Mouse (Mus musculus): ENCODE results near the gene Syne2. TPM values are rescaled to one million over a fixed set of nuclear protein-coding genes. Genes with fewer than 3 reads are reported as not detected.

Syne2 gene
- total and polyA plus RNA-seq, 3 experiments = 21.7 to 33.6 (median 33.1) TPM

DNA sequence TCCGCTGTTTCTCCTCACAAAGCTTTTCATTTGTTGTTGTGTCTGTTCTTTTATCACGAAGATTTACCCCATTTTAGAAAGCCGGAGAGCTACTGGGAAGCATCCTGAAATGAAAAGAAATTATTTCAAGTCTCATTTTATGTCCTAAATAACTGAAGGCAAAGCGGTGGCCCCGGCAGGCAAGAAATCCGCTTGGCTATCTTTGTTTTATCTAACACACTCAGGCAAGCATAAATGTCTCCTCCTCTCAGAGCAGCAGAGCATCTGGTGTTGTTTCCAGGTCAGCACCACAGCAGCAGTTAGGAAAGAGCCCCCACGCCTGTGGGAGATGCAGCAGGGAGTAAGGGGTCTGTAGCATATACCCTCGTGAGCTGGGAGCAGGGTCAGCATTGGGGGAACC, 230.7 kb downstream of the Syne2 start:
- Histone ChIP-seq H3K36me3 (ENCODE audit: control insufficient read depth, insufficient read depth, low read length) (peaks cover 3% of the 10 kb centered on the region; the same call in 1 of the 2 replicates), H3K4me1 (ENCODE audit: control insufficient read depth, insufficient read depth, low read length) (no peaks in the 10 kb centered on the region), H3K9ac (ENCODE audit: low read depth, low read length) (no peak overlapping the region), H3K27me3 (ENCODE audit: control insufficient read depth, insufficient read depth, low read length) (no peaks in the 10 kb centered on the region), H3K79me2 (replicated peaks; ENCODE audit: control insufficient read depth, insufficient read depth, low read length) (no peaks in the 10 kb centered on the region), H3K27ac (no peak overlapping the region), H3K4me3 (no peak overlapping the region)
- TF ChIP-seq CTCF (IDR thresholded peaks at IDR 0.05) = no peak
- TF ChIP-seq POLR2A (IDR thresholded peaks at IDR 0.05; ENCODE audit: insufficient read depth, low read depth, low read length) = no peak
- TF ChIP-seq EP300 (IDR thresholded peaks at IDR 0.05; ENCODE audit: insufficient read depth, low read depth, low read length) = no peak
- DNase-seq = no peak
- intact Hi-C loops (cut with DNase I) = no loop called here
- 92% methylated on average over 8 of the region's 8 CpGs for WGBS

DNA sequence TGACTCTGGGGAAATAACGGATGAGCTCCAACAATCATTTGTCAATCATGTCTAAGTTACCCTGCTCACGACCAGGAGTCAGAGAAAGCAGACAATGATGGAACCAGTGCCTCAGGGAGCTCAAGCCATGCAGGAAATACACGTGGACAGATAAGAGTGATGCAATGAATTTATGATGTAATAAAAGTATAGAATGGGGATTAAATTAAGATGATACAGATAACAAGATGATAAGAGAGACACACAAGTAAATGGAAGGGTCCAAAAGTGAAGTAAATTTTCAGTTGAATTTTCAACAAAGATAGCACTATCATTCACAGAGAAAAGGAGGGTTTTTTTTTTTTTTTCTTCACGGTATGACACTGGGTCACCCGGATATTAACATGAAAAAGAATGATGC, 231.4 kb downstream of the Syne2 start:
- Histone ChIP-seq H3K9ac (ENCODE audit: low read depth, low read length) (no peak overlapping the region), H3K79me2 (replicated peaks; ENCODE audit: control insufficient read depth, insufficient read depth, low read length) (no peaks in the 10 kb centered on the region), H3K27ac (no peak overlapping the region), H3K4me1 (ENCODE audit: control insufficient read depth, insufficient read depth, low read length) (no peaks in the 10 kb centered on the region), H3K36me3 (ENCODE audit: control insufficient read depth, insufficient read depth, low read length) (peaks cover 3% of the 10 kb centered on the region; the same call in 1 of the 2 replicates), H3K4me3 (no peak overlapping the region), H3K27me3 (ENCODE audit: control insufficient read depth, insufficient read depth, low read length) (no peaks in the 10 kb centered on the region)
- TF ChIP-seq CTCF (IDR thresholded peaks at IDR 0.05) (no peak), EP300 (IDR thresholded peaks at IDR 0.05; ENCODE audit: insufficient read depth, low read depth, low read length) (no peak), POLR2A (IDR thresholded peaks at IDR 0.05; ENCODE audit: insufficient read depth, low read depth, low read length) (no peak)
- WGBS = 75% methylated on average over 5 of the region's 5 CpGs
- no peak for DNase-seq
- intact Hi-C loops (cut with DNase I) = no loop called here

DNA sequence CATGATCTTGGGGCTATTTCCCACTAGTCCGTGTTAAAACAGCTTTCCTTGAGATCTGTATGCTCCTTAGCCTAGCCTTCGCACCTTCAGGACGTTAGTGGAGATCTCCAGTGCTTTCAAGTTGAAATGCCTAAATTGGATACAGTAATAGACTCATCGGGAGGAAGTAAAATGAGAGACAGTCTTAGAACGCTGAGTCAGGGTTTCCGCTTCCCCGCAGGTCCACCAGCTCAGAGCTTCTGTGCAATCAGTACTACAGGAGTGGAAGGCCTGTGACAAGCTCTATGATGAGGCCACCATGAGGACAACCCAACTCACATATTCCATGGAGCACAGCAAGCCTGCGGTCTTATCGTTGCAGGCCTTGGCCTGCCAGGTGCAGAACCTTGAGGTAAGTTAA, 233.9 kb downstream of the Syne2 start:
- Histone ChIP-seq H3K79me2 (replicated peaks; ENCODE audit: control insufficient read depth, insufficient read depth, low read length) (no peaks in the 10 kb centered on the region), H3K36me3 (ENCODE audit: control insufficient read depth, insufficient read depth, low read length) (no peaks in the 10 kb centered on the region), H3K27ac (no peak overlapping the region), H3K4me3 (no peak overlapping the region), H3K27me3 (ENCODE audit: control insufficient read depth, insufficient read depth, low read length) (no peaks in the 10 kb centered on the region), H3K9ac (ENCODE audit: low read depth, low read length) (no peak overlapping the region), H3K4me1 (ENCODE audit: control insufficient read depth, insufficient read depth, low read length) (no peaks in the 10 kb centered on the region)
- intact Hi-C loops (cut with DNase I) = no loop called here
- 84% methylated on average over 9 of the region's 9 CpGs for WGBS
- no peak for TF ChIP-seq EP300 (IDR thresholded peaks at IDR 0.05; ENCODE audit: insufficient read depth, low read depth, low read length)
- no peak for TF ChIP-seq CTCF (IDR thresholded peaks at IDR 0.05)
- TF ChIP-seq POLR2A (IDR thresholded peaks at IDR 0.05; ENCODE audit: insufficient read depth, low read depth, low read length) = no peak
- DNase-seq = no peak

DNA sequence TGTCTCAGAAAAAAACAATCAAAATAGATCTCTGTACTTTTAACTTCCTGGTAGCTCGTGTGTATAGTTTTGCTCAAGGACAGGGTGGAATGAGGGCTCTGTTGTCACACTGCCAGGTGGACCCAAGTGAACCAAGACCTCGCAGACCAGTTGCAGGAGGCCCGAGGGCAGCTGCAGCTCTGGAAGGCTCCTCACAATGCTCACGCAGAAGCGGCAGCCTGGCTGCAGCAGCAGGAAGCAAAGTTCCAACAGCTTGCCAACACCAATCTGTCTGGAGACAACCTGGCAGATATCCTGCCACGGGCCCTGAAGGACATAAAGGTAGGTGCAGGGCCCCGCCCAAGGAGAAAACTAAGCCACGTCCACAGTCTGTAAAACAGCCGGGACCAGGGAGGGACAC, 236.7 kb downstream of the Syne2 start:
- no peak overlapping the region for H3K27ac ChIP-seq
- no peaks in the 10 kb centered on the region for H3K36me3 ChIP-seq (ENCODE audit: control insufficient read depth, insufficient read depth, low read length)
- no peaks in the 10 kb centered on the region for H3K27me3 ChIP-seq (ENCODE audit: control insufficient read depth, insufficient read depth, low read length)
- TF ChIP-seq CTCF (IDR thresholded peaks at IDR 0.05) (no peak), POLR2A (IDR thresholded peaks at IDR 0.05; ENCODE audit: insufficient read depth, low read depth, low read length) (no peak), EP300 (IDR thresholded peaks at IDR 0.05; ENCODE audit: insufficient read depth, low read depth, low read length) (no peak)
- no peak overlapping the region for H3K9ac ChIP-seq (ENCODE audit: low read depth, low read length)
- H3K4me1 ChIP-seq (ENCODE audit: control insufficient read depth, insufficient read depth, low read length) = no peaks in the 10 kb centered on the region
- intact Hi-C loops (cut with DNase I) = no loop called here
- no peak for DNase-seq
- H3K79me2 ChIP-seq (replicated peaks; ENCODE audit: control insufficient read depth, insufficient read depth, low read length) = no peaks in the 10 kb centered on the region
- 70% methylated on average over 9 of the region's 9 CpGs for WGBS
- no peak overlapping the region for H3K4me3 ChIP-seq

DNA sequence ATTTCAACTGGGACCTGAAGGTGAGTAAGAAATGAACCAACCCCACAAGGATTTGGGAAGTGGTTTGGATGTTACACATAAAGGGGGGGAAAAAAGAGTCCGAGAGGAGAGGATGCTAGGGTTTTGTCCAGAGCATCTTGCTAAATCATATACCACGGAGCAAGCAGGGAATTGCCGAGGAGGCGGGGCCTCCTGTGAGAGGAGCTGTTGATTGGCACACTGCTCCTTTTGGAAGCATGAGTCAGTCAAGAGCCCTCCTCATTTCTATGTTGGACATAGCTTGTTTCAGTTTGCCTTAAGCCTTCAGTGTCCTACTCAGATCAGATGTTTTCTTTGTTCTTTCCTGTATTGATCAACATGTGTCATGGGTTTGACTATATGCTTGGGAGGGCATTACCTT, 245.1 kb downstream of the Syne2 start:
- 86% methylated on average over 4 of the region's 4 CpGs for WGBS
- no peak overlapping the region for H3K9ac ChIP-seq (ENCODE audit: low read depth, low read length)
- intact Hi-C loops (cut with DNase I) = no loop called here
- no peaks in the 10 kb centered on the region for H3K4me1 ChIP-seq (ENCODE audit: control insufficient read depth, insufficient read depth, low read length)
- no peak for TF ChIP-seq EP300 (IDR thresholded peaks at IDR 0.05; ENCODE audit: insufficient read depth, low read depth, low read length)
- no peak for TF ChIP-seq CTCF (IDR thresholded peaks at IDR 0.05)
- TF ChIP-seq POLR2A (IDR thresholded peaks at IDR 0.05; ENCODE audit: insufficient read depth, low read depth, low read length) = no peak
- no peaks in the 10 kb centered on the region for H3K36me3 ChIP-seq (ENCODE audit: control insufficient read depth, insufficient read depth, low read length)
- no peak for DNase-seq
- no peak overlapping the region for H3K27ac ChIP-seq
- no peak overlapping the region for H3K4me3 ChIP-seq
- H3K27me3 ChIP-seq (ENCODE audit: control insufficient read depth, insufficient read depth, low read length) = no peaks in the 10 kb centered on the region
- no peaks in the 10 kb centered on the region for H3K79me2 ChIP-seq (replicated peaks; ENCODE audit: control insufficient read depth, insufficient read depth, low read length)

DNA sequence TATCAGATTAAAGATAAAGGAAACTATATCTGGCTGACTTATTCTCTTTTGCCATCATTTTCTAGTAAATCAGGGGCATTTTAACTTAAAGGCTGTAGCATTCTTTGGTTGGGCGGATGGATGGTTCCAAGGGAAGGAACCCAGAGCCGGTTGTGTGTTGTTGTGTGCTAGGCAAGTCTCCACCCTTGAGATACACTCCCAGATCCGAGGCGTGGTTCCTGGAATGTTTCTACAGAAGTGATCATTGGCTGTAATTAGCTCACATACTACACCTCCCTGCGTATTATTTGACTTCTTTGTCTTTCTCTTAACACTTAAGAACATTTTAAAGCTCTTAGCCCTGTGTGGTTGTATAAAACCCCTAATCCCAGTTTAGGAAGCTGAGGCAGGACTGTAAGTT, 252.5 kb downstream of the Syne2 start:
- no peaks in the 10 kb centered on the region for H3K79me2 ChIP-seq (replicated peaks; ENCODE audit: control insufficient read depth, insufficient read depth, low read length)
- H3K4me3 ChIP-seq = no peak overlapping the region
- no peak for DNase-seq
- no peak overlapping the region for H3K9ac ChIP-seq (ENCODE audit: low read depth, low read length)
- no peaks in the 10 kb centered on the region for H3K27me3 ChIP-seq (ENCODE audit: control insufficient read depth, insufficient read depth, low read length)
- WGBS = 85% methylated on average over 5 of the region's 5 CpGs
- TF ChIP-seq CTCF (IDR thresholded peaks at IDR 0.05) (no peak), POLR2A (IDR thresholded peaks at IDR 0.05; ENCODE audit: insufficient read depth, low read depth, low read length) (no peak), EP300 (IDR thresholded peaks at IDR 0.05; ENCODE audit: insufficient read depth, low read depth, low read length) (no peak)
- H3K27ac ChIP-seq = no peak overlapping the region
- peaks cover 4% of the 10 kb centered on the region for H3K4me1 ChIP-seq (ENCODE audit: control insufficient read depth, insufficient read depth, low read length)
- intact Hi-C loops (cut with DNase I) = no loop called here
- H3K36me3 ChIP-seq (ENCODE audit: control insufficient read depth, insufficient read depth, low read length) = 0 out of 2 replicates have a peak, but pooled peaks cover 2% of the 10 kb centered on the region

Measured in heart, adult 2 months (tissue).